Mouse (Mus musculus) liver, embryonic 16.5 days (tissue): ENCODE measurements around the gene Chrm3. TPM values are rescaled to one million over a fixed set of nuclear protein-coding genes. Genes with fewer than 3 reads are reported as not detected.

Experiments
- ATAC-seq: fragments of 200-750 bp; cut with Nextera tagmentation; 2 replicates; pipeline ENCODE4 v1.8.0; 2017; ENCODE audit warnings: low read depth, mild to moderate bottlenecking, moderate number of reproducible peaks, moderate library complexity
- H3K27ac ChIP-seq: fragments of 300-500 bp; sonication (generic); 2 replicates; pipeline ENCODE4 v1.5.1; 2014; ENCODE audit warnings: mild to moderate bottlenecking, low read length
- H3K27me3 ChIP-seq: fragments of 300-500 bp; sonication (generic); 2 replicates; pipeline ENCODE4 v1.6.1; 2014; ENCODE audit warnings: low read depth, low read length, mixed read lengths; ENCODE audit not compliant: control insufficient read depth, insufficient read depth
- H3K36me3 ChIP-seq: fragments of 300-500 bp; sonication (generic); 2 replicates; pipeline ENCODE4 v1.6.1; 2014; ENCODE audit warnings: mild to moderate bottlenecking; ENCODE audit not compliant: control insufficient read depth, insufficient read depth
- H3K4me1 ChIP-seq: fragments of 300-500 bp; sonication (generic); 2 replicates; pipeline ENCODE4 v1.6.1; 2014; ENCODE audit warnings: low read depth, low read length, mixed read lengths; ENCODE audit not compliant: control insufficient read depth
- H3K4me2 ChIP-seq: fragments of 300-500 bp; sonication (generic); 2 replicates; pipeline ENCODE4 v1.6.1; 2014; ENCODE audit warnings: low read depth, low read length, mixed read lengths
- H3K4me3 ChIP-seq: fragments of 300-500 bp; sonication (generic); 2 replicates; pipeline ENCODE4 v1.5.1; 2014; ENCODE audit warnings: low read depth, mild to moderate bottlenecking, low read length
- H3K9ac ChIP-seq: fragments of 300-500 bp; sonication (generic); 2 replicates; pipeline ENCODE4 v1.6.1; 2014; ENCODE audit warnings: low read depth, low read length
- H3K9me3 ChIP-seq: fragments of 300-500 bp; sonication (generic); replicated peaks from 2 replicates; pipeline ENCODE4 v1.6.1; 2016; ENCODE audit warnings: low read length; ENCODE audit not compliant: control insufficient read depth
- WGBS: fragments of 180-500 bp; shearing (Covaris S2); extraction: QIAGEN DNeasy Blood & Tissue Kit; methylation state at CpG from one replicate; pipeline ENCODE4 v1.1.7; 2014; ENCODE audit not compliant: insufficient replicate concordance; 5-methylcytosine and 5-hydroxymethylcytosine counted together
- polyA plus RNA-seq: library from polyadenylated mRNA; unstranded; fragments of >200 nt; fragmentation: Nextera tagmentation; extraction: Ambion mirVana; gene quantifications from 2 replicates; pipeline ENCODE4 v1.2.1, GENCODE M21; 2015

The Chrm3 gene
- polyA plus RNA-seq, 1 experiment from 2014 or later: 0.05 TPM

DNA sequence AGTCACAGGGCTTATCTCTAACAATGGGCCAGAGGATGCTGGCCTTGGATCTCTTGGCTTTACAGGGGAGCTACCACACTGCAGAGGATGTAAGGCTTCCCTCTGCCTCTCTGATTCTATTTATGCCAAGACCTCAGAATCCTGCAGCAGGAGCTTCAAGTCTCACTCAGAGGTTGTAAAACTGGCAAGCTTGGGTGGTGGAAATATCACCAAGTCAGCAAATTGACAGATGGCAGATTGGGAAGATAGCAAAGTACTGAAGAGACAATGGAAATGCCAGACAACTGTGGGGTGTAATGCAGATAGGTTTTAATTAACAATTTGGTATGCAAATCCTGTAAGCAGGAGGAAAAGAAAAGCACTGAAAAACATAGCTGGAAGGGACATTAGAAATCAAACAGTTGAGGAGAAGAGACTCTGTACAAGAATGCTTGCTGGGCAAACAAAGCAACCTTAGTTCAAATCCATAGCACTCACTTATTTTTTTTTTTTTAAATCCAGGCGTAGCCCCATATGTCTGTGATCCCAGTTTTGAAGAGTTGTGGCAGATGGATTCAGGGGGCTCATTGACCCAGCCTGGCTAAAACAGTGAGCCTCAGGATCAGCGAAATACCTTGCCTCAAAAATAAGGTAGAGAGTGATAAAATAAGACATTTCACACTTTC lies 362.9 kb downstream of the Chrm3 start:
- Histone ChIP-seq H3K27ac (no peak overlapping the region), H3K36me3 (no peaks in the 10 kb centered on the region), H3K9me3 (no peaks in the 10 kb centered on the region), H3K4me1 (no peaks in the 10 kb centered on the region), H3K4me2 (no peak overlapping the region), H3K4me3 (no peak overlapping the region), H3K9ac (no peak overlapping the region), H3K27me3 (no peaks in the 10 kb centered on the region)
- 37% methylated on average over 2 of the region's 2 CpGs for WGBS
- no peak for ATAC-seq

DNA sequence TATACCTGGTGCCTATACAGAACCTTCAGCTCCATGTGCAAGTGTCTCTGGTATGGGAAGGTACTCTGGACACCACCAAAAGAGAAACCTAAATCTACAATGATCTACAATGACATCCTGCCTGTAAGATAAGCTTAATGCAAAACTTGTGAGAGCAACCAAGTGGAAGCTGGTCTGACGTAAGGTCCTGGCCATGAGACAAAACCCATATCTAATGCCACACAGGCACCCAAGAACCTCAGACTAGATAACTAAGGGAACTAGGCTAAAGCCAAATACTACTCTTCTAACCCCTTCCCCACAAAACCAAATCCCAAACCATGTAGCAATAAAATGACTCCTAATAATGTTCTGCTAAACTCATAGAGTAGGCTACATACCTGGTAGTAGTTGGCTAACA lies 364.8 kb downstream of the Chrm3 start:
- Histone ChIP-seq H3K36me3 (no peaks in the 10 kb centered on the region), H3K4me3 (no peak overlapping the region), H3K9ac (no peak overlapping the region), H3K27me3 (no peaks in the 10 kb centered on the region), H3K27ac (no peak overlapping the region), H3K4me2 (no peak overlapping the region), H3K4me1 (no peaks in the 10 kb centered on the region), H3K9me3 (no peaks in the 10 kb centered on the region)
- 59% methylated on average over 1 of the region's 1 CpGs for WGBS
- no peak for ATAC-seq

DNA sequence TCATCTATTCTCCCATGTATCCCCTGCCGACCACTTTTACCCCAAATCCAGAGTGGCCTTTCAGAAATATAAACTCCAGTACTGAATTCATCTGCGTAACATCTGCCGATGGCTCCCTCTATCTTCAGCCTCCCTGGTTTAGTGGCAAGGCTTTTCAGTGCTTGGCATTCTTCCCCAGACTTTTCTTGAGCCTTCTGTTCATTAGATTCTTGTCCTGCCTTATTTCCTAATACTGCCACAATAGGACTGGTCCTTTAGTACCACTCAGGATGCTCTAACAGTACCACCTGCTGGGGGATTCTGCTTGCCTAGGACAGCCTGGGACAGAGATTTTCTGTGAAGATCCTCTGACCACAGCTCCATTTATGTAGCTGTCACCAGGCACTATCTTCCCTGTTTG lies 367.1 kb downstream of the Chrm3 start:
- 69% methylated on average over 3 of the region's 3 CpGs for WGBS
- Histone ChIP-seq H3K36me3 (no peaks in the 10 kb centered on the region), H3K27ac (no peak overlapping the region), H3K4me3 (no peak overlapping the region), H3K4me2 (no peak overlapping the region), H3K9me3 (no peaks in the 10 kb centered on the region), H3K27me3 (no peaks in the 10 kb centered on the region), H3K9ac (no peak overlapping the region), H3K4me1 (no peaks in the 10 kb centered on the region)
- ATAC-seq: no peak

DNA sequence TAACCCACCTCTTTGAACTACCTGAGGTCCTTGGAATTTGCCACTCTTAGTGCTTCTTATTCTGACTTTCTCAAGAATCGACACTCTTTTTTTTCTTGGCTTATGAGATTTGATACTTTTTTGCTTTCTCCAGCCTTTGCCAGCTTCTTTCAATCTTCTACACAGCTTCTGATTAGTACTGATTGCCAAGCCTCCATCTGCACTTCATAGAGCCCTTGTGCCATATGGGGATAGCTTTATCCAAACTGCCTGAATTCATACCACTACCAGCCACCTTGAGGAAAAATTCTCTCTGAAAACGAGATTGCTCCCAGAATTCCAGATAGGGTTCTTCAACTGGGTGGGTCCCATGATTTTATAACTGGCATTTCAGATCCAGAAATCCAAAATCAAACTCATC lies 368.0 kb downstream of the Chrm3 start:
- H3K4me1 ChIP-seq: no peaks in the 10 kb centered on the region
- no peaks in the 10 kb centered on the region for H3K9me3 ChIP-seq
- no peak overlapping the region for H3K4me2 ChIP-seq
- no peak overlapping the region for H3K9ac ChIP-seq
- no peak for ATAC-seq
- no peaks in the 10 kb centered on the region for H3K27me3 ChIP-seq
- no peak overlapping the region for H3K27ac ChIP-seq
- H3K4me3 ChIP-seq: no peak overlapping the region
- 41% methylated on average over 2 of the region's 2 CpGs for WGBS
- no peaks in the 10 kb centered on the region for H3K36me3 ChIP-seq

DNA sequence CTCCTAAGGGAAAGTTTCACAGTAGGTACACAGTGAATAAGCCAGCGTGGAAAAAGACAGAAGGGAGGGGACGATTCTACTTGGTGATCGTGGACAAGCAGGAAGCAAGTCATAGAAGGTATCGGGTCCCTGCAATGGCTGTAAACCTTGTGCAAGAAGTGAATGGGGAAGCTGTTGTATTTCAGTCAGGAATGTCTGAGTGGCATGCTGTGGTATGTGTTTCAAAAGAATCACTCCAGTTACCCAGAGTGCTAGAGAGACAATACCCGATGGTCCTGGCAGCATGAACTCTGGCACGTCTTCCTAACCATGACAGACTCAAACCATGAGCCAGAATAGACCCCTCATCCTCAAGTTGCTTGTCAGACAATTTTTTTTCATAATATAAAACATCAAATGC lies 375.0 kb downstream of the Chrm3 start:
- Histone ChIP-seq H3K4me2 (no peak overlapping the region), H3K9me3 (no peaks in the 10 kb centered on the region), H3K4me3 (no peak overlapping the region), H3K9ac (no peak overlapping the region), H3K27ac (no peak overlapping the region), H3K4me1 (no peaks in the 10 kb centered on the region), H3K36me3 (no peaks in the 10 kb centered on the region), H3K27me3 (no peaks in the 10 kb centered on the region)
- no peak for ATAC-seq
- WGBS: 29% methylated on average over 6 of the region's 6 CpGs

DNA sequence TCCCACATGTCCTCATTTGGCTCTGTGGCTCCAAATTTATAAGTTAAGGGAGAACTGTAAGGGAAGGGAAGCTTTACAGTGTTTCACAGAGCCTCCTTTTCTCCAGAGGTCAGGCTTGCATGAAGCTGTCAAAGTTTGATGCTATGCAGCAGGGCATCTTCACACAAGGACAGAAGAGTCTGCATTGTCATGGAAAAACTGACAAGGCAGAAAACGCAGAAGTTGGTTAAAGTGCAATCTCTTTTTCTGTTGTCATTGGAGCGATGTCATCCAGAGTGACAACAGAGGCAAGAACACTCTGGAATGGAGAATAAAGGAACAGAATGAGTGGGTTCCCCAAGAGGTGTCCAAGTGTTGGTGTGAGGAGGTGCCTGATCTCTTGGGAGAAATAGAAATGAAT lies 377.4 kb downstream of the Chrm3 start:
- H3K4me1 ChIP-seq: no peaks in the 10 kb centered on the region
- no peak overlapping the region for H3K27ac ChIP-seq
- no peak overlapping the region for H3K9ac ChIP-seq
- no peak overlapping the region for H3K4me3 ChIP-seq
- no peaks in the 10 kb centered on the region for H3K27me3 ChIP-seq
- no peaks in the 10 kb centered on the region for H3K36me3 ChIP-seq
- H3K4me2 ChIP-seq: no peak overlapping the region
- WGBS: 66% methylated on average over 2 of the region's 2 CpGs
- no peak for ATAC-seq
- no peaks in the 10 kb centered on the region for H3K9me3 ChIP-seq

DNA sequence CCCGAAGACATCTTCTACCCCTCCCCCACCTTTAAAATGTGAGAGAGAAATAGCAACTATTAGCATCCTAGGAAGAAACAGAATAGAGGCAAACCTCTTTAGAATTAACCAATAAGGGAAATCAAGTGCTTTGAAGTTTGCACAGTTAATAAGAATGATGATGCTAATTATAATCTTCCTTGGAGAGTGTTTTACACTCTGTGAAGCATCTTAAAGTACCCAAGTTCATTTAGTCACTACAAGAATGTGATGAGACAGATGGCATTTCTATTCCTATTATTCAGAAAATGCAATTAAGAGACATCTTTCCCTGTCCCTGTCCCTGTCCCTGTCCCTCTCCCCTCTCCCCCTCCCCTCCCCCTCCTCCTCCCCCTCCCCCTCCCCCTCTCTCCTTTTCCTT lies 382.9 kb downstream of the Chrm3 start:
- WGBS: 46% methylated on average over 1 of the region's 1 CpGs

DNA sequence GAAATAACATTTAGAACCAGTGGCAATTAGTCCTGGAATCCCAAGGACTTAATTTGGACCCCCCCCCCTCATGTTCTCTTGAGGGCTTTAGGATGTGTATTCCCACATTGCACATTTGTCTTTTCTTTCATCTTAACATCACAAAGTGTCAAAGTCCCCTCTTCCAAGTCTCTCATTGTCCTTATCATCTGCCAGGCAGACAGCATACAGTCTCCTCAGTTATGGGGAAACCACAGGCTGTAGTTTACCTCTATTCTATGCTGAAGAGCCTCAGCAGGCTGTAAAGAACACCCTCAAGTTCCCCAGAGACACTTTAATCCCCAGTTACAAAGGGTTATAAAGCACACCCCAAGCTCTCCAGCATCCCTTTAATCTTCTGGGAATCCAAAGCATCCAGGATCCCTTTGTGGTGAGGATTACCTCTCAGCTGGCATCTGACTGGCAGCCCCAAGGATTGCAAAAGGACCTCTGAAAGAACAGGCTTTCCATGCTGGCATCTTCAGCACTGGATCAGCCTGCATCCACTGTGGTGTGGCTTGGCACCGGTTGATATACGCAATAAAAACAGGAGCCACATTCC lies 386.8 kb downstream of the Chrm3 start:
- no peak for ATAC-seq
- Histone ChIP-seq H3K27ac (no peak overlapping the region), H3K27me3 (no peaks in the 10 kb centered on the region), H3K9me3 (no peaks in the 10 kb centered on the region), H3K36me3 (no peaks in the 10 kb centered on the region), H3K4me3 (no peak overlapping the region), H3K4me1 (no peaks in the 10 kb centered on the region), H3K4me2 (no peak overlapping the region), H3K9ac (no peak overlapping the region)
- 71% methylated on average over 2 of the region's 2 CpGs for WGBS

More for the DNA sequence above, 382.9 kb downstream of the Chrm3 start:
- H3K9ac ChIP-seq: no peak overlapping the region
- no peaks in the 10 kb centered on the region for H3K27me3 ChIP-seq
- H3K27ac ChIP-seq: no peak overlapping the region
- H3K4me2 ChIP-seq: no peak overlapping the region
- no peaks in the 10 kb centered on the region for H3K9me3 ChIP-seq
- no peak overlapping the region for H3K4me3 ChIP-seq
- ATAC-seq: no peak
- no peaks in the 10 kb centered on the region for H3K36me3 ChIP-seq
- no peaks in the 10 kb centered on the region for H3K4me1 ChIP-seq

DNA sequence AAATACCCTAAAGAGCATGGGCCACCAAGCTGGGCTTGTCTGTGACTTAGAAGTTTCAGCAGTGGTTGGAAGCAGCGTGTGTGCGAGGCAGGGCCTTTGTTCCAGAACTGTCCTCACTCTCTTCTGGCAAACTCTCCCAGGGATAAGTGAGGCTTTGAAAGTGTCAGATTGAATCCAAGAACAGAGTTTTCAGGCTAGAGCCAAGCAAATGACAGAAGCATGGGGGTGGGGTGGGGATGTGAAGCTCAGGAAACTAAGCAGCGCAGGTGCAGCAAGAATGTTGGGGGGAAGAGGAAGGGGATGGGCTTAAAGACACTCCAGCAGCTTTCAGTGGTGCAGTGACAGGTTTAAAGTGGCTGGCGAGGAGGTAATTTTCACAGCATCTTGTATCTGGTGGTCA lies 388.8 kb downstream of the Chrm3 start:
- no peak for ATAC-seq
- Histone ChIP-seq H3K36me3 (no peaks in the 10 kb centered on the region), H3K4me3 (no peak overlapping the region), H3K4me1 (no peaks in the 10 kb centered on the region), H3K9ac (no peak overlapping the region), H3K9me3 (no peaks in the 10 kb centered on the region), H3K27me3 (no peaks in the 10 kb centered on the region), H3K4me2 (no peak overlapping the region), H3K27ac (no peak overlapping the region)
- 50% methylated on average over 4 of the region's 4 CpGs for WGBS
